Mouse (Mus musculus): Measurements from ENCODE around the gene Tnni1.

Gene Tnni1

GRCm38 (mm10) chr1:135778780-135779535 is at the start of gene Tnni1:
TSS of gene Tnni1 (plus strand) at chr1:135779434.
- in situ Hi-C loops (cut with MboI; ENCODE audit: unreplicated experiment in 2 of 2): no loop called here

GRCm38 (mm10) chr1:135729821-135730220 is 49.4 kb upstream of the Tnni1 start:
- in situ Hi-C loops (cut with MboI; ENCODE audit: unreplicated experiment in 2 of 2): no loop called here

- in situ Hi-C loops (cut with MboI; ENCODE audit: unreplicated experiment in 2 of 2): no loop called here
These were observed 48.9 kb upstream of the Tnni1 start for GRCm38 (mm10) chr1:135730296-135730695.

- in situ Hi-C loops (cut with MboI; ENCODE audit: unreplicated experiment in 2 of 2): no loop called here
These were observed 47.8 kb upstream of the Tnni1 start for GRCm38 (mm10) chr1:135731393-135731792.

GRCm38 (mm10) chr1:135731897-135732684 is 47.1 kb upstream of the Tnni1 start:
- in situ Hi-C loops (cut with MboI; ENCODE audit: unreplicated experiment in 2 of 2): no loop called here

- in situ Hi-C loops (cut with MboI; ENCODE audit: unreplicated experiment in 2 of 2): no loop called here
These were observed 44.9 kb upstream of the Tnni1 start for GRCm38 (mm10) chr1:135734225-135734937.

- in situ Hi-C loops (cut with MboI; ENCODE audit: unreplicated experiment in 2 of 2): no loop called here
These were observed 43.8 kb upstream of the Tnni1 start for GRCm38 (mm10) chr1:135735460-135735859.

- in situ Hi-C loops (cut with MboI; ENCODE audit: unreplicated experiment in 2 of 2): no loop called here
These were observed 34.2 kb upstream of the Tnni1 start for GRCm38 (mm10) chr1:135744987-135745386.

- in situ Hi-C loops (cut with MboI; ENCODE audit: unreplicated experiment in 2 of 2): no loop called here
These were observed 33.0 kb upstream of the Tnni1 start for GRCm38 (mm10) chr1:135746248-135746647.

GRCm38 (mm10) chr1:135752737-135753348 is 26.4 kb upstream of the Tnni1 start:
- in situ Hi-C loops (cut with MboI; ENCODE audit: unreplicated experiment in 2 of 2): loop anchor here (5.0 kb wide), 2 partner anchors 34 to 36 kb away; no protein-coding TSS in a partner anchor

GRCm38 (mm10) chr1:135755287-135755686 is 23.9 kb upstream of the Tnni1 start:
- in situ Hi-C loops (cut with MboI; ENCODE audit: unreplicated experiment in 2 of 2): no loop called here

- in situ Hi-C loops (cut with MboI; ENCODE audit: unreplicated experiment in 2 of 2): no loop called here
These were observed 23.3 kb upstream of the Tnni1 start for GRCm38 (mm10) chr1:135755913-135756312.

- in situ Hi-C loops (cut with MboI; ENCODE audit: unreplicated experiment in 2 of 2): no loop called here
These were observed 21.9 kb upstream of the Tnni1 start for GRCm38 (mm10) chr1:135757287-135757686.

- in situ Hi-C loops (cut with MboI; ENCODE audit: unreplicated experiment in 2 of 2): no loop called here
These were observed 19.5 kb upstream of the Tnni1 start for GRCm38 (mm10) chr1:135759685-135760084.

- in situ Hi-C loops (cut with MboI; ENCODE audit: unreplicated experiment in 2 of 2): no loop called here
These were observed 19.0 kb upstream of the Tnni1 start for GRCm38 (mm10) chr1:135760216-135760615.

GRCm38 (mm10) chr1:135761728-135762127 is 17.5 kb upstream of the Tnni1 start:
- in situ Hi-C loops (cut with MboI; ENCODE audit: unreplicated experiment in 2 of 2): no loop called here

GRCm38 (mm10) chr1:135763503-135764205 is 15.6 kb upstream of the Tnni1 start:
- in situ Hi-C loops (cut with MboI; ENCODE audit: unreplicated experiment in 2 of 2): no loop called here

GRCm38 (mm10) chr1:135764206-135764528 is 15.1 kb upstream of the Tnni1 start:
- in situ Hi-C loops (cut with MboI; ENCODE audit: unreplicated experiment in 2 of 2): no loop called here

- in situ Hi-C loops (cut with MboI; ENCODE audit: unreplicated experiment in 2 of 2): no loop called here
These were observed 13.3 kb upstream of the Tnni1 start, which contains the start of gene Phlda3 for GRCm38 (mm10) chr1:135765645-135766591. TSS of gene Phlda3 (plus strand) at chr1:135766119.
